Mouse (Mus musculus) CH12.LX (cell line): ENCODE measurements around the gene Ush2a. TPM values are rescaled to one million over a fixed set of nuclear protein-coding genes. Genes with fewer than 3 reads are reported as not detected.

Experiments used
- DNase-seq: peaks from one replicate; pipeline ENCODE4 v3.0.0-alpha.2; 2013; ENCODE audit errors: extremely low read depth
- H3K27ac ChIP-seq: 2 replicates; pipeline ENCODE4 v1.5.1; 2012; ENCODE audit warnings: low read depth, mild to moderate bottlenecking, control low read depth, moderate library complexity; ENCODE audit not compliant: insufficient read depth
- H3K27me3 ChIP-seq: replicated peaks from 2 replicates; pipeline ENCODE3; 2012; ENCODE audit warnings: inconsistent platforms
- H3K36me3 ChIP-seq, 2 experiments: replicated peaks in 1 of 2; 2 replicates each; pipeline versions ENCODE3 to v1.6.1; 2012; ENCODE audit warnings: inconsistent platforms in 1 of 2, low read length in 1 of 2, mild to moderate bottlenecking in 1 of 2, mixed read lengths in 1 of 2, moderate library complexity in 1 of 2; ENCODE audit not compliant: control insufficient read depth in 1 of 2, insufficient read depth in 1 of 2
- H3K4me1 ChIP-seq, 2 experiments: 2 replicates each; pipeline ENCODE4 v1.6.1; 2012; ENCODE audit warnings: inconsistent platforms in 1 of 2, moderate library complexity in 1 of 2; ENCODE audit not compliant: insufficient read depth in 2 of 2, control insufficient read depth in 1 of 2
- H3K4me2 ChIP-seq: 2 replicates; pipeline ENCODE4 v1.6.1; 2012; ENCODE audit warnings: low read depth, mild to moderate bottlenecking, control low read depth; ENCODE audit not compliant: poor library complexity, insufficient read depth, severe bottlenecking
- H3K4me3 ChIP-seq, 3 experiments: fragments of 150-350 bp in 1 of 3; sonication (generic) in 1 of 3; replicated peaks in 1 of 3; 2 replicates each; pipeline versions ENCODE3 to v1.5.1; 2011 to 2012; ENCODE audit warnings: low read depth in 2 of 3, low read length in 2 of 3, mild to moderate bottlenecking in 2 of 3, moderate library complexity in 2 of 3, control low read depth in 1 of 3, improper control_type of control experiment in 1 of 3, inconsistent platforms in 1 of 3, mixed read lengths in 1 of 3; ENCODE audit not compliant: poor library complexity in 1 of 3
- H3K79me2 ChIP-seq: replicated peaks from 2 replicates; pipeline ENCODE4 v1.6.1; 2012; ENCODE audit warnings: mild to moderate bottlenecking, moderate library complexity; ENCODE audit not compliant: control insufficient read depth, poor library complexity, insufficient read depth, severe bottlenecking; ENCODE audit errors: extremely low read depth
- H3K9ac ChIP-seq: 2 replicates; pipeline ENCODE4 v1.6.1; 2012; ENCODE audit warnings: low read depth, mild to moderate bottlenecking, control low read depth, moderate library complexity; ENCODE audit not compliant: insufficient read depth
- H3K9me3 ChIP-seq: replicated peaks from 2 replicates; pipeline ENCODE3; 2012; ENCODE audit warnings: low read length, inconsistent platforms, mixed read lengths
- CHD2 ChIP-seq: IDR thresholded peaks from 2 replicates; pipeline ENCODE4 v1.6.1; 2011; ENCODE audit warnings: low read length, improper control_type of control experiment
- CTCF ChIP-seq, 2 experiments: IDR thresholded peaks in 1 of 2; conservative IDR thresholded peaks in 1 of 2; 2 replicates each; pipeline ENCODE4 v1.5.1; 2011 to 2012; ENCODE audit warnings: low read depth in 2 of 2, low read length in 2 of 2, improper control_type of control experiment in 1 of 2, inconsistent platforms in 1 of 2, mild to moderate bottlenecking in 1 of 2, moderate library complexity in 1 of 2
- E2F4 ChIP-seq: IDR thresholded peaks from 2 replicates; pipeline ENCODE4 v1.6.1; 2011; ENCODE audit warnings: low read depth, low read length, improper control_type of control experiment; ENCODE audit not compliant: insufficient replicate concordance
- ELF1 ChIP-seq: IDR thresholded peaks from 2 replicates; pipeline ENCODE4 v1.6.1; 2014; ENCODE audit warnings: low read depth, mild to moderate bottlenecking, inconsistent platforms, low read length, improper control_type of control experiment
- EP300 ChIP-seq: IDR thresholded peaks from 2 replicates; pipeline ENCODE4 v1.6.1; 2011; ENCODE audit warnings: low read length, improper control_type of control experiment
- ETS1 ChIP-seq: conservative IDR thresholded peaks from 2 replicates; pipeline ENCODE4 v1.6.1; 2012; ENCODE audit warnings: low read depth, mild to moderate bottlenecking, inconsistent platforms, low read length, improper control_type of control experiment, moderate library complexity
- HCFC1 ChIP-seq: IDR thresholded peaks from 2 replicates; pipeline ENCODE4 v1.6.1; 2012; ENCODE audit warnings: low read depth, mild to moderate bottlenecking, inconsistent platforms, low read length, improper control_type of control experiment
- KAT2A ChIP-seq: IDR thresholded peaks from 2 replicates; pipeline ENCODE4 v1.6.1; 2012; ENCODE audit warnings: low read length, improper control_type of control experiment, inconsistent platforms; ENCODE audit not compliant: insufficient replicate concordance
- MAX ChIP-seq: IDR thresholded peaks from 2 replicates; pipeline ENCODE4 v1.6.1; 2011; ENCODE audit warnings: low read length, improper control_type of control experiment
- MAZ ChIP-seq: IDR thresholded peaks from 2 replicates; pipeline ENCODE4 v1.6.1; 2012; ENCODE audit warnings: low read depth, mild to moderate bottlenecking, inconsistent platforms, low read length, improper control_type of control experiment, moderate library complexity
- MYC ChIP-seq: IDR thresholded peaks from 2 replicates; pipeline ENCODE4 v1.6.1; 2011; ENCODE audit warnings: low read depth, mild to moderate bottlenecking, improper control_type of control experiment, low read length
- NELFE ChIP-seq: IDR thresholded peaks from 2 replicates; pipeline ENCODE4 v1.6.1; 2011; ENCODE audit warnings: low read depth, low read length, improper control_type of control experiment
- POLR2A ChIP-seq: IDR thresholded peaks from 2 replicates; pipeline ENCODE4 v1.6.1; 2011; ENCODE audit warnings: low read depth, mild to moderate bottlenecking, improper control_type of control experiment, low read length
- POLR2AphosphoS2 ChIP-seq: IDR thresholded peaks from 2 replicates; pipeline ENCODE4 v1.6.1; 2011; ENCODE audit warnings: low read depth, low read length, improper control_type of control experiment
- RAD21 ChIP-seq: IDR thresholded peaks from 2 replicates; pipeline ENCODE4 v1.6.1; 2011; ENCODE audit warnings: low read depth, mild to moderate bottlenecking, low read length, improper control_type of control experiment, moderate library complexity
- RCOR1 ChIP-seq: conservative IDR thresholded peaks from 2 replicates; pipeline ENCODE4 v1.6.1; 2012; ENCODE audit warnings: low read depth, mild to moderate bottlenecking, inconsistent platforms, low read length, improper control_type of control experiment
- UBTF ChIP-seq: IDR thresholded peaks from 2 replicates; pipeline ENCODE4 v1.6.1; 2012; ENCODE audit warnings: low read depth, mild to moderate bottlenecking, inconsistent platforms, low read length, improper control_type of control experiment, moderate library complexity
- USF1 ChIP-seq: IDR thresholded peaks from 2 replicates; pipeline ENCODE4 v1.6.1; 2014; ENCODE audit warnings: low read depth, mild to moderate bottlenecking, inconsistent platforms, low read length, improper control_type of control experiment
- USF2 ChIP-seq: conservative IDR thresholded peaks from 2 replicates; pipeline ENCODE4 v1.6.1; 2011; ENCODE audit warnings: low read depth, low read length, improper control_type of control experiment
- ZC3H11A ChIP-seq: IDR thresholded peaks from 2 replicates; pipeline ENCODE4 v1.6.1; 2012; ENCODE audit warnings: low read depth, mild to moderate bottlenecking, inconsistent platforms, low read length, improper control_type of control experiment
- ZKSCAN1 ChIP-seq: IDR thresholded peaks from 2 replicates; pipeline ENCODE4 v1.6.1; 2012; ENCODE audit warnings: low read depth, inconsistent platforms, low read length, improper control_type of control experiment, borderline replicate concordance
- ZNF384 ChIP-seq: IDR thresholded peaks from 2 replicates; pipeline ENCODE4 v1.6.1; 2012; ENCODE audit warnings: low read depth, low read length, improper control_type of control experiment, inconsistent platforms
- dilution Hi-C: fragments of 300-500 bp; cut with MboI; formaldehyde crosslinking; loops from 2 replicates; pipeline ENCODE4 v1.14.3; 2020; ENCODE audit warnings: low sequenced_read_pairs; ENCODE audit not compliant: extremely low pct_unique_long_range_greater_than_20kb, extremely low pct_ligation_motif_present
- in situ Hi-C: fragments of 300-500 bp; cut with MboI; formaldehyde crosslinking; loops from 3 replicates; pipeline ENCODE4 v1.14.3; 2019; ENCODE audit warnings: low sequenced_read_pairs, low pct_ligation_motif_present, low pct_unique_long_range_greater_than_20kb, mixed read lengths
- polyA plus RNA-seq: library from polyadenylated mRNA; unstranded; fragments of >175 nt; gene quantifications from 2 replicates; pipeline ENCODE4 v1.2.1, GENCODE M21; 2012; ENCODE audit warnings: low read depth; ENCODE audit not compliant: insufficient read length
- total RNA-seq, 2 experiments: library from RNA; depleted of rRNA; stranded (reverse); fragments of 300-350 nt in 1 of 2; fragments of >200 nt in 1 of 2; gene quantifications; 2 replicates each; pipeline ENCODE4 v1.2.3; 2012 to 2014

The Ush2a gene
- total and polyA plus RNA-seq, 3 experiments, result not detected

DNA sequence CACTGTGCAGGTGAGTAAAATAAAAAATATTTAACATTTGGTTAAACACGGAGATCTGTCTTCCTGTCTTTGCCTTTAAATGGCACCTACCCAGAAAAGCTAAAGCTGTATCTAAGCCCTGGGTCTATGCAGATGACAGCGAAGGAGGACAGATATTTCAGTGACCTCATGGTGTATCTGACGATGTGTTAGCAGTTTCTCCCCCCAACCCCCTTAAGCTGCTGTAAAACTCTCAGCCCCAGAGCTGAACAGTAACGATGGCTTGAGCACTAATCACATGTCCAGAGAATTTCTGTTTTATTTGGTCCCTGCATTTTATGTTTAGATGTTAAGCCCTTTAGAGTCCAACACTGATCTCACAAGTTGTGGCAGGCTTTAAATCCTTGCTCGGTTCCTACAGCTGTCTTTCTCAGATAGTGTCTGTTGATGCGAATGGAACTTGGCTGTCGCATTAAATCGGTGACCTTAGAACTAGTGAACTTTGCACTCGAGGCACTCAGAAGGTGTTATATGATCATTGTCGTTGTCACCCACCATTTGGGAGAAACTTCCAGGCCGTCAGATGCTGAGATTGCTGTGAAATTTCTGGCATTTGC is 5.4 kb downstream of the Ush2a start:
- DNase-seq, result no peak
- Histone ChIP-seq H3K4me3 (no peak overlapping the region), H3K27me3 (no peaks in the 10 kb centered on the region), H3K9me3 (peaks cover 72% of the 10 kb centered on the region), H3K27ac (no peak overlapping the region), H3K9ac (no peak overlapping the region), H3K36me3 (no peaks in the 10 kb centered on the region), H3K79me2 (no peaks in the 10 kb centered on the region), H3K4me1 (no peaks in the 10 kb centered on the region), H3K4me2 (no peak overlapping the region)
- dilution Hi-C loops (no loop called here), in situ Hi-C loops (no loop called here)
- TF ChIP-seq USF1 (no peak), POLR2AphosphoS2 (no peak), ZC3H11A (no peak), USF2 (no peak), ELF1 (no peak), NELFE (no peak), ZNF384 (no peak), CHD2 (no peak), CTCF (conservative IDR thresholded peaks at IDR 0.05 in 1 of 2, IDR thresholded peaks at IDR 0.05 in 1 of 2; ENCODE audit: low read depth in 2 of 2, low read length in 2 of 2) (no peak), HCFC1 (no peak), POLR2A (no peak), EP300 (no peak), RCOR1 (no peak), MYC (no peak), RAD21 (no peak), ETS1 (no peak), UBTF (no peak), ZKSCAN1 (no peak), MAX (no peak)

DNA sequence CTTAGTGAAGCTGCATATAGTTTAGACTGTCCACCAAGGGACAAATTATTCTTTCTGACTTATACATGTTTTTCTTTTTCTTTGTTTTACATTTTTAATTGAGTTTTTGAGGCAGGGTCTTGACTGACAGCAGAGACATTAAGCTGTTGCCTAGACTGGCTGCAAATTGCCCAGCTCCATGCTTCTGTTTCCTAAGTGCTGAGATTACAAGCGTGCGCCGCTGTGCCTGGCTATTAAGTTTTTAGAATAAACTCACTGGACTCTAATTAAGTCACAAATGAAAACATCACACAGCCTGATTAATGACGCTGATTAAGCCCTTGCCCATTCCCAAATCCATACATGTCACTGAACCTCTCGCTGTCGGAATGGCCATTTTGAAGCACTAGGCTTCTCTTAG is 7.2 kb downstream of the Ush2a start:
- TF ChIP-seq KAT2A (no peak), MAZ (no peak), E2F4 (no peak)
- Histone ChIP-seq H3K9me3 (peaks cover 68% of the 10 kb centered on the region), H3K27me3 (no peaks in the 10 kb centered on the region), H3K4me2 (no peak overlapping the region), H3K79me2 (no peaks in the 10 kb centered on the region), H3K36me3 (no peaks in the 10 kb centered on the region), H3K4me3 (no peak overlapping the region), H3K4me1 (no peaks in the 10 kb centered on the region), H3K27ac (no peak overlapping the region), H3K9ac (no peak overlapping the region)
- dilution Hi-C loops, result no loop called here
- in situ Hi-C loops, result no loop called here
- DNase-seq, result no peak
